Mouse (Mus musculus) MEL (cell line): ENCODE results near the gene Zp1. TPM values are rescaled to one million over a fixed set of nuclear protein-coding genes. Genes with fewer than 3 reads are reported as not detected.

Experiments used
- DNase-seq: peaks from one replicate; pipeline ENCODE4 v3.0.0; 2011; ENCODE audit warnings: low read depth, low spot score
- H3K27ac ChIP-seq: 2 replicates; pipeline ENCODE4 v1.5.1; 2012; ENCODE audit warnings: low read depth, mild to moderate bottlenecking, control low read depth, low read length, moderate library complexity; ENCODE audit not compliant: control insufficient read depth
- H3K27me3 ChIP-seq, 2 experiments: fragments of 150-350 bp in 1 of 2; sonication (generic) in 1 of 2; 2 replicates each; pipeline ENCODE4 v1.6.1; 2012; ENCODE audit warnings: low read length in 2 of 2, mild to moderate bottlenecking in 2 of 2, improper control_type of control experiment in 1 of 2, moderate library complexity in 1 of 2; ENCODE audit not compliant: insufficient read depth in 2 of 2, control insufficient read depth in 1 of 2
- H3K36me3 ChIP-seq, 2 experiments: 2 replicates each; pipeline ENCODE4 v1.6.1; 2012 to 2014; ENCODE audit warnings: low read length in 2 of 2, improper control_type of control experiment in 1 of 2, inconsistent platforms in 1 of 2, mild to moderate bottlenecking in 1 of 2; ENCODE audit not compliant: insufficient read depth in 2 of 2, control insufficient read depth in 1 of 2
- H3K4me1 ChIP-seq, 2 experiments: fragments of 150-350 bp in 1 of 2; sonication (generic) in 1 of 2; 2 replicates each; pipeline ENCODE4 v1.6.1; 2012; ENCODE audit warnings: low read length in 2 of 2, improper control_type of control experiment in 1 of 2, mild to moderate bottlenecking in 1 of 2; ENCODE audit not compliant: insufficient read depth in 2 of 2, control insufficient read depth in 1 of 2
- H3K4me3 ChIP-seq, 2 experiments: fragments of 150-350 bp in 1 of 2; sonication (generic) in 1 of 2; 2 replicates each; pipeline ENCODE4 v1.5.1; 2012; ENCODE audit warnings: low read depth in 2 of 2, low read length in 2 of 2, mild to moderate bottlenecking in 2 of 2, moderate library complexity in 2 of 2, control low read depth in 1 of 2, improper control_type of control experiment in 1 of 2; ENCODE audit not compliant: control insufficient read depth in 1 of 2, insufficient read depth in 1 of 2
- H3K79me2 ChIP-seq: 2 replicates; pipeline ENCODE4 v1.6.1; 2012; ENCODE audit warnings: mild to moderate bottlenecking, low read length, moderate library complexity; ENCODE audit not compliant: control insufficient read depth, poor library complexity, insufficient read depth
- H3K9ac ChIP-seq: 2 replicates; pipeline ENCODE4 v1.6.1; 2012; ENCODE audit warnings: low read depth, mild to moderate bottlenecking, control low read depth, low read length, moderate library complexity; ENCODE audit not compliant: control insufficient read depth, poor library complexity, severe bottlenecking
- H3K9me3 ChIP-seq: fragments of 150-350 bp; sonication (generic); replicated peaks from 2 replicates; pipeline ENCODE4 v1.6.1; 2012; ENCODE audit warnings: mild to moderate bottlenecking, low read length, improper control_type of control experiment, moderate library complexity; ENCODE audit not compliant: insufficient read depth
- CHD1 ChIP-seq: IDR thresholded peaks from 2 replicates; pipeline ENCODE4 v1.6.1; 2012; ENCODE audit warnings: low read depth, mild to moderate bottlenecking, inconsistent platforms, low read length, improper control_type of control experiment
- CHD2 ChIP-seq: IDR thresholded peaks from 2 replicates; pipeline ENCODE4 v1.6.1; 2011; ENCODE audit warnings: low read length, improper control_type of control experiment
- E2F4 ChIP-seq: IDR thresholded peaks from 2 replicates; pipeline ENCODE4 v1.6.1; 2011; ENCODE audit warnings: low read depth, low read length, improper control_type of control experiment, borderline replicate concordance
- EP300 ChIP-seq, 2 experiments: IDR thresholded peaks; 2 replicates each; pipeline ENCODE4 v1.6.1; 2011; ENCODE audit warnings: improper control_type of control experiment in 2 of 2, low read length in 2 of 2, low read depth in 1 of 2, mild to moderate bottlenecking in 1 of 2
- ETS1 ChIP-seq: IDR thresholded peaks from 2 replicates; pipeline ENCODE4 v1.6.1; 2012; ENCODE audit warnings: low read depth, mild to moderate bottlenecking, inconsistent platforms, low read length, improper control_type of control experiment, moderate library complexity
- GATA1 ChIP-seq: IDR thresholded peaks from 2 replicates; pipeline ENCODE4 v1.6.1; 2011; ENCODE audit warnings: low read depth, low read length, improper control_type of control experiment
- KAT2A ChIP-seq: conservative IDR thresholded peaks from 2 replicates; pipeline ENCODE4 v1.6.1; 2012; ENCODE audit warnings: low read depth, low read length, improper control_type of control experiment, inconsistent platforms
- MAFK ChIP-seq: IDR thresholded peaks from 2 replicates; pipeline ENCODE4 v1.6.1; 2011; ENCODE audit warnings: low read depth, mild to moderate bottlenecking, low read length, improper control_type of control experiment, borderline replicate concordance
- MEF2A ChIP-seq: IDR thresholded peaks from 2 replicates; pipeline ENCODE4 v1.6.1; 2014; ENCODE audit warnings: low read depth, mild to moderate bottlenecking, inconsistent platforms, low read length, improper control_type of control experiment; ENCODE audit not compliant: poor library complexity, insufficient replicate concordance, severe bottlenecking; ENCODE audit errors: extremely low read depth
- MYB ChIP-seq: IDR thresholded peaks from 2 replicates; pipeline ENCODE4 v1.6.1; 2011; ENCODE audit warnings: mild to moderate bottlenecking, low read depth, low read length, improper control_type of control experiment
- MYC ChIP-seq: IDR thresholded peaks from 2 replicates; pipeline ENCODE4 v1.6.1; 2011; ENCODE audit warnings: low read depth, mild to moderate bottlenecking, low read length, improper control_type of control experiment, moderate library complexity
- POLR2AphosphoS2 ChIP-seq: IDR thresholded peaks from 2 replicates; pipeline ENCODE4 v1.6.1; 2011; ENCODE audit warnings: low read length, improper control_type of control experiment
- POLR2AphosphoS5 ChIP-seq: IDR thresholded peaks from 2 replicates; pipeline ENCODE4 v1.6.1; 2012; ENCODE audit warnings: low read depth, borderline replicate concordance, mild to moderate bottlenecking, inconsistent platforms, low read length, moderate library complexity, mixed read lengths
- RAD21 ChIP-seq: IDR thresholded peaks from 2 replicates; pipeline ENCODE4 v1.6.1; 2011; ENCODE audit warnings: mild to moderate bottlenecking, low read depth, low read length, improper control_type of control experiment
- RCOR1 ChIP-seq: IDR thresholded peaks from 2 replicates; pipeline ENCODE4 v1.6.1; 2012; ENCODE audit warnings: low read depth, mild to moderate bottlenecking, inconsistent platforms, low read length, improper control_type of control experiment
- TCF12 ChIP-seq: IDR thresholded peaks from 2 replicates; pipeline ENCODE4 v1.6.1; 2014; ENCODE audit warnings: low read depth, mild to moderate bottlenecking, inconsistent platforms, low read length, improper control_type of control experiment, moderate library complexity
- UBTF ChIP-seq: IDR thresholded peaks from 2 replicates; pipeline ENCODE4 v1.6.1; 2012; ENCODE audit warnings: low read depth, mild to moderate bottlenecking, inconsistent platforms, low read length, improper control_type of control experiment, moderate library complexity, borderline replicate concordance; ENCODE audit not compliant: insufficient read depth
- ZC3H11A ChIP-seq: IDR thresholded peaks from 2 replicates; pipeline ENCODE4 v1.6.1; 2012; ENCODE audit warnings: low read depth, mild to moderate bottlenecking, inconsistent platforms, low read length, improper control_type of control experiment
- ZKSCAN1 ChIP-seq: IDR thresholded peaks from 2 replicates; pipeline ENCODE4 v1.6.1; 2012; ENCODE audit warnings: low read depth, mild to moderate bottlenecking, inconsistent platforms, low read length, improper control_type of control experiment, moderate library complexity
- ZMIZ1 ChIP-seq: IDR thresholded peaks from 2 replicates; pipeline ENCODE4 v1.6.1; 2012; ENCODE audit warnings: low read depth, mild to moderate bottlenecking, inconsistent platforms, low read length, improper control_type of control experiment, moderate library complexity
- polyA plus RNA-seq, 2 experiments: library from polyadenylated mRNA; stranded (reverse) in 1 of 2; unstranded in 1 of 2; fragments of >175 nt in 1 of 2; fragments of >200 nt in 1 of 2; gene quantifications; 2 replicates each; pipeline versions ENCODE4 v1.2.1 to v1.2.4; 2012; ENCODE audit warnings: low replicate concordance in 2 of 2, low read depth in 1 of 2; ENCODE audit not compliant: insufficient read length in 2 of 2, insufficient read depth in 1 of 2, missing spikeins in 1 of 2
- total RNA-seq: library from RNA; depleted of rRNA; stranded (reverse); fragments of 300-350 nt; gene quantifications from 2 replicates; pipeline ENCODE4 v1.2.3, GENCODE M21; 2012

Zp1 gene
- total and polyA plus RNA-seq, 3 experiments = not detected

- Histone ChIP-seq H3K4me3 (no peak within 1 kb of the TSS), H3K36me3 (no peaks in the 10 kb centered on the region; a peak in 2 of 4 replicates)
- TF ChIP-seq EP300 (IDR thresholded peaks at IDR 0.05; ENCODE audit: low read depth in 1 of 2, low read length in 2 of 2) (no peak), ZKSCAN1 (no peak), MYB (no peak), ZC3H11A (no peak), MEF2A (no peak), GATA1 (no peak), KAT2A (no peak), ETS1 (no peak), POLR2AphosphoS2 (no peak), RAD21 (no peak), MAFK (no peak), TCF12 (no peak), RCOR1 (no peak), CHD1 (no peak), UBTF (no peak), POLR2AphosphoS5 (no peak), CHD2 (no peak), ZMIZ1 (no peak), E2F4 (no peak), MYC (no peak)
Measured at GRCm38 (mm10) chr19:10869886-10870527, 50.4 kb downstream of the Zp1 start, which contains the start of gene Tmem132a. Gene Tmem132a, minus strand, starts transcription at chr19:10869940.

More at GRCm38 (mm10) chr19:10869886-10870527, 50.4 kb downstream of the Zp1 start, which contains the start of gene Tmem132a:
- Histone ChIP-seq H3K27ac (no peak within 1 kb of the TSS), H3K4me1 (no peaks in the 10 kb centered on the region), H3K79me2 (no peaks in the 10 kb centered on the region), H3K9me3 (no peaks in the 10 kb centered on the region), H3K27me3 (peaks cover 0 to 1% of the 10 kb centered on the region in 2 experiments; a peak in 2 of 4 replicates), H3K9ac (no peak within 1 kb of the TSS)
- no peak for DNase-seq
